Mouse (Mus musculus): Measurements from ENCODE around the gene Cnnm3. TPM values are rescaled to one million over a fixed set of nuclear protein-coding genes. Genes with fewer than 3 reads are reported as not detected.

The Cnnm3 gene
- polyA plus RNA-seq, 1 experiment from 2014 or later, result 3.6 TPM

DNA sequence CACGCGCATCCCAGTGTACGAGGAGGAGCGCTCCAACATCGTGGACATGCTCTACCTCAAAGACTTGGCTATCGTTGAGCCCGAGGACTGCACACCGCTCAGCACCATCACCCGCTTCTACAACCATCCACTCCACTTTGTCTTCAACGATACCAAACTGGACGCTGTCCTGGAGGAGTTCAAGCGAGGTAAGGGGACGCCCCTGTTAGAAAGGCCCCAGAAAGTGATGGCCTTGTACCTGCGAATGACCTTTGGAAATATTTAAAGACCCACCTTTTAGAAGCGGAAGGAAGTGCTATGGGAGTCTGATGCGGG is 1.3 kb downstream of the Cnnm3 start:
- peak overlapping the region; percentile 96 for H3K4me3 ChIP-seq
- no peak for DNase-seq (ENCODE audit: low spot score)
- peaks cover 25% of the 10 kb centered on the region for H3K4me1 ChIP-seq
- no peaks in the 10 kb centered on the region for H3K9me3 ChIP-seq
- peak overlapping the region; percentile 95 for H3K27ac ChIP-seq (replicated peaks)
- under 1% methylated on average over 16 of the region's 16 CpGs for WGBS
- peaks cover 37% of the 10 kb centered on the region for H3K36me3 ChIP-seq (replicated peaks)
- H3K27me3 ChIP-seq (replicated peaks; ENCODE audit: low read depth, poor library complexity, severe bottlenecking), result no peaks in the 10 kb centered on the region

GRCm38 (mm10) chr1:36513310-36513709 is 1.6 kb downstream of the Cnnm3 start:
- Histone ChIP-seq H3K36me3 (replicated peaks) (peaks cover 39% of the 10 kb centered on the region), H3K9me3 (no peaks in the 10 kb centered on the region), H3K4me3 (peak overlapping the region; percentile 96), H3K4me1 (peaks cover 25% of the 10 kb centered on the region), H3K27me3 (replicated peaks; ENCODE audit: low read depth, poor library complexity, severe bottlenecking) (no peaks in the 10 kb centered on the region), H3K27ac (replicated peaks) (no peak overlapping the region)
- WGBS, result 10% methylated on average over 1 of the region's 1 CpGs
- DNase-seq (ENCODE audit: low spot score), result no peak

DNA sequence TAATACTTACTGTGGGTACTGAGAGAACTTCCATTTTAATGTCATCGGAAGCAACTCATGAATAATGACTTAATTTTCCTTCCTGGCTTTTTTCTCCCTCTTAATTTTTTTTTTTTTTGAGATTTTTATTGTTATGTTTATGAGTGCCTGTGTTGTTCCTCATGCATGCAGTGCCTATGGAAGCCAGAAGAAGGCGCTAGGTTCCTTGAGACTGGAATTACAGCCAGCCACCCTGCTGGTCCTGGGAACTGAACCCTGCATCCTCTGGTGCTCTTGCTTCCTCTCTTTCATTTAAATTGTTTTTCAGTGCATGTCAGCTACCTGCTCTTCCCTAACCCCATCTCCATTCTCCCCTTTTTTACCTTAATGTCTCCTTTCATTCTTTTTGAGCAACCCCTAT is 2.1 kb downstream of the Cnnm3 start:
- Histone ChIP-seq H3K27me3 (replicated peaks; ENCODE audit: low read depth, poor library complexity, severe bottlenecking) (no peaks in the 10 kb centered on the region), H3K4me3 (peak overlapping the region; percentile 96), H3K9me3 (no peaks in the 10 kb centered on the region), H3K36me3 (replicated peaks) (peaks cover 43% of the 10 kb centered on the region), H3K27ac (replicated peaks) (no peak overlapping the region), H3K4me1 (peaks cover 25% of the 10 kb centered on the region)
- 52% methylated on average over 2 of the region's 2 CpGs for WGBS
- DNase-seq (ENCODE audit: low spot score), result peak; percentile 40

- no peaks in the 10 kb centered on the region for H3K9me3 ChIP-seq
- WGBS, result 82% methylated on average over 3 of the region's 3 CpGs
- no peak for DNase-seq (ENCODE audit: low spot score)
- no peak overlapping the region for H3K27ac ChIP-seq (replicated peaks)
- no peak overlapping the region for H3K4me3 ChIP-seq
- H3K4me1 ChIP-seq, result peaks cover 19% of the 10 kb centered on the region
- no peaks in the 10 kb centered on the region for H3K27me3 ChIP-seq (replicated peaks; ENCODE audit: low read depth, poor library complexity, severe bottlenecking)
- peaks cover 88% of the 10 kb centered on the region for H3K36me3 ChIP-seq (replicated peaks)
These were observed 6.6 kb downstream of the Cnnm3 start for GRCm38 (mm10) chr1:36518259-36518658.

DNA sequence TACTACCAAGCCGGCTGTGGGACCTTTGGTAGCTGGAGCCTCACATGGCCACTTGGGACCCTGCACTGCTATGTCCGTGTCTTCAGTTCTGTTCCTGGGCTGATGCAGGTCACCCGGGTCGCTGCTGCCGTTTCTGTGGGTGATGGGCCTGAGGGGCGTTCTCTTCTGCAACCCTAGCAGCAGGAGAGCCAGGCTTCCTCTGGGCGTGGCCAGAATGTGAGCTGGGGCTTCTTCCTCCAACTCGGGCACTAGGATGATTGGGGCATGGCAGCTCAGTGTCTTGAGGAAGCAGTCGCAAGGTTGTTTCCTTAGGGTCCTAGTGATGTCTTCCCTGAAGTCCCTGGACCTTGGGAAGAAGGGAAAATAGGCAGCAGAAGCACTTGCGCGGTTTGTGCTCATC is 8.0 kb downstream of the Cnnm3 start:
- Histone ChIP-seq H3K4me1 (peaks cover 6% of the 10 kb centered on the region), H3K27ac (replicated peaks) (no peak overlapping the region), H3K9me3 (no peaks in the 10 kb centered on the region), H3K36me3 (replicated peaks) (peaks cover 95% of the 10 kb centered on the region), H3K27me3 (replicated peaks; ENCODE audit: low read depth, poor library complexity, severe bottlenecking) (no peaks in the 10 kb centered on the region), H3K4me3 (no peak overlapping the region)
- DNase-seq (ENCODE audit: low spot score), result no peak
- 84% methylated on average over 11 of the region's 11 CpGs for WGBS

DNA sequence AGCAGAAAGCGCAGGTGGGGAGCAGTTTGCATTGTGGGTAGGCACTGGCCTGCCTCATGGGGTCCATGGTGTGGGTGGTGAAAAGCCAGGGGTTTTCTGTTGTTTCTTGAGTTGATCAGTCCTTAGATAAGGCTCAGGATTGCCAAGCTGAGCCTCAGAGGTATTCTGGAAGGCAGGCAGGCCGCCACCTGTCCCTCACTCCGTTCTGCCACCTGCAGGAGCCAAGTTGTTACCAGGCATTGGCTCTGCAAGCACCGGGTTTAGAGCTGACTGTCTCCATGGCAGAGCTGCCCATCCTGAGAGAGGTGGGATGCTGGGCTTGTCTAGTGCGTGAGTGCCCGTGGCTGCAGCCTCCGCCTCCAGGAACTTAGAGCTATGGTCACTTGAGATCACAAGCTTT is 10.5 kb downstream of the Cnnm3 start:
- Histone ChIP-seq H3K36me3 (replicated peaks) (peaks cover 100% of the 10 kb centered on the region), H3K27ac (replicated peaks) (no peak overlapping the region), H3K27me3 (replicated peaks; ENCODE audit: low read depth, poor library complexity, severe bottlenecking) (no peaks in the 10 kb centered on the region), H3K4me3 (no peak overlapping the region), H3K9me3 (no peaks in the 10 kb centered on the region), H3K4me1 (no peaks in the 10 kb centered on the region)
- DNase-seq (ENCODE audit: low spot score), result no peak
- 92% methylated on average over 7 of the region's 7 CpGs for WGBS

DNA sequence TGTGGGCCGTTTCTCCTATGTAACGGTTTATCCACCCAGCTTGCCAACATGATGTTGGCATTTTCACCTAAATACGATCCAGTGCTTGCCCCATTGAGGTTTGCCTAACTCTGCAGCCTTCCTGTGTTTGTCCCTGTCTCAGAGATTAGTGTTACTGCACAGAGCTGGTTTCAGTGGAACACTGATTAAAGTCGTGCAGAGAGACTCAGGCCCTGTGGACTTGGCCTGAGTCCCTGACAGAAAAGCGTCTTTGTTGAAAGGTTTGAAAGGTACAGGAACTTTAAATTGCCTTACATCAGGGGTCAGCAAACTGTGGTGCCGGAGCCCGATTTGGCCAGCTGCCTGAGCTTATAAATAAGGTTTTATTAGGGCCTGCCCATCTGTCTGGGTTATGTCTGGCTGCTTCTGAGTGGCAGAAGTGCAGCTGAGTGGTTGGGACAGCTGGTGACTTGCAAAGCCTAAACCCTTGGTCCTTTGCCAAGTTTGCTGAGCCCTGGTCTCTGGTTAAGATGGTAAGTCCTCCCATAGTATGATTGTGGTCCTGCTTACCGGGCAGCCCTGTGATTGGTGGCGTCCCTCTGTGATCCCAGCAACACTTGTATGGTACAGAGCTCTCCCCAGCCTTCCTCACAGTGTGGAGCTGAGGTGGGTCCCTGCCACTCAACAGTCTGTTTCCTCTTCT is 11.8 kb downstream of the Cnnm3 start:
- H3K36me3 ChIP-seq (replicated peaks), result peaks cover 94% of the 10 kb centered on the region
- WGBS, result 91% methylated on average over 9 of the region's 9 CpGs
- no peak overlapping the region for H3K27ac ChIP-seq (replicated peaks)
- no peaks in the 10 kb centered on the region for H3K9me3 ChIP-seq
- H3K4me1 ChIP-seq, result no peaks in the 10 kb centered on the region
- H3K27me3 ChIP-seq (replicated peaks; ENCODE audit: low read depth, poor library complexity, severe bottlenecking), result no peaks in the 10 kb centered on the region
- H3K4me3 ChIP-seq, result no peak overlapping the region
- DNase-seq (ENCODE audit: low spot score), result no peak

GRCm38 (mm10) chr1:36524058-36524457 is 12.4 kb downstream of the Cnnm3 start:
- no peak for DNase-seq (ENCODE audit: low spot score)
- 89% methylated on average over 5 of the region's 5 CpGs for WGBS
- no peak overlapping the region for H3K4me3 ChIP-seq
- no peaks in the 10 kb centered on the region for H3K9me3 ChIP-seq
- H3K4me1 ChIP-seq, result no peaks in the 10 kb centered on the region
- H3K27me3 ChIP-seq (replicated peaks; ENCODE audit: low read depth, poor library complexity, severe bottlenecking), result no peaks in the 10 kb centered on the region
- H3K27ac ChIP-seq (replicated peaks), result no peak overlapping the region
- peaks cover 91% of the 10 kb centered on the region for H3K36me3 ChIP-seq (replicated peaks)

DNA sequence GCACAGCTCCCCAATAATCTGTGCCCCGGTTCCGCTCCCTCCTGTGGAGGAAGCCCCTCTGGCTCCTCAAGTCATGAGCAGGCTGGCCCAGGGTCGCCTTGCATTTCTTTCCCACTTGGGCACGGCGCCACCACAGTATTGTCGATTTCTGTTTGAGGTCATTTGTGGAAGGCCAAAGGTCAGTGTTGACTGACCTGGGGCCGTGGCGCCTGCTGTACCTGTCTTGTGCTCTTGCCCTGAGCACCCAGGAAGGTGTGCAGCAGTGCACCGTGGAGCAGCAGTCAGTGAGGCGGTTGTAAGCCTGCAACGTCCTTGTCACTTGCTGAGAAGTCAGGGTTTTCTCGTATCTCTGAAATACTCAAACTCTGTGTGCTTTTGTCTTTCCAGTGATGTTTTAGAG is 14.1 kb downstream of the Cnnm3 start:
- 90% methylated on average over 12 of the region's 12 CpGs for WGBS
- H3K36me3 ChIP-seq (replicated peaks), result peaks cover 78% of the 10 kb centered on the region
- no peaks in the 10 kb centered on the region for H3K4me1 ChIP-seq
- no peak for DNase-seq (ENCODE audit: low spot score)
- H3K4me3 ChIP-seq, result no peak overlapping the region
- no peaks in the 10 kb centered on the region for H3K27me3 ChIP-seq (replicated peaks; ENCODE audit: low read depth, poor library complexity, severe bottlenecking)
- no peaks in the 10 kb centered on the region for H3K9me3 ChIP-seq
- no peak overlapping the region for H3K27ac ChIP-seq (replicated peaks)

DNA sequence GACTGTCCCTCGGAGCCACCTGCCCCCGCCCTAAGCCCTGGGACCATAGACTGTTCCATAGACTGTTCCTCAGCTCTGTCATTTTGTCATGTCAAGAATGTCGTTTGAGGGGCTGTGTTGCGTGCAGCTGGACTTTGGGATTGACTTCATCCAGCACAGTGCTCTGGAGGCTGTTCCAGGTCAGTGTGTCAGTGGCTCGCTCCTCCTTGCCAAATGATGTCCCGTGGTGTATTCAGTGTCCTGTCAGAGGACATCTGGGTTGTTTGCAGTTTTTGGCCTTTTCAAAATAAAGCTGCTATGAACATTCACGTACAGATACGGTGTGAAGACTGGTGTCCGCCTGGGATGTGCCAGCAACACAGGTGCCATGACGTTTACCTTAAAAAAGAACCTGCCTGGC is 15.2 kb downstream of the Cnnm3 start:
- peaks cover 78% of the 10 kb centered on the region for H3K36me3 ChIP-seq (replicated peaks)

DNA sequence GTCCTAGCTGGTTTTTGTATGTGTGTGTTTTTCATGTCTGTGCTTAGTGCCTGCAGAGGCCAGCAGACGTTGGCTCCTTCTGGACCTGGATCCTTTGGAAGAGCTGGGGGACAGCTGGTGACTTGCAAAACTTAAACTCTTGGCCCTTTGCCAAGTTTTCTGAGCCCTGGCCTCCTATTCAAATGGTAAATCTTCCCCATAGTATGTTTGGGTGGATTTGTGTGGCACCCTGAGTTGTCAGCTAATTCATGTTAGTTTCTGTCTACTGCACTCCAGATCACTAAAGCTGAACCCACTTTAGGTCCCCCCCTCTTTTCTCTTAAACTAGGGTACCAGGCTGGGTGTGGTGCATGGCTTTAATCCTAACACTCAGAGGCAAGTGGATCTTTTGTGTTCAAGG is 16.7 kb downstream of the Cnnm3 start:
- H3K4me3 ChIP-seq, result no peak overlapping the region
- no peak for DNase-seq (ENCODE audit: low spot score)

More for the DNA sequence above, 15.2 kb downstream of the Cnnm3 start:
- H3K27me3 ChIP-seq (replicated peaks; ENCODE audit: low read depth, poor library complexity, severe bottlenecking), result no peaks in the 10 kb centered on the region
- H3K9me3 ChIP-seq, result no peaks in the 10 kb centered on the region
- H3K4me1 ChIP-seq, result no peaks in the 10 kb centered on the region
- H3K27ac ChIP-seq (replicated peaks), result no peak overlapping the region
- WGBS, result 90% methylated on average over 10 of the region's 10 CpGs
- no peak overlapping the region for H3K4me3 ChIP-seq
- DNase-seq (ENCODE audit: low spot score), result no peak

DNA sequence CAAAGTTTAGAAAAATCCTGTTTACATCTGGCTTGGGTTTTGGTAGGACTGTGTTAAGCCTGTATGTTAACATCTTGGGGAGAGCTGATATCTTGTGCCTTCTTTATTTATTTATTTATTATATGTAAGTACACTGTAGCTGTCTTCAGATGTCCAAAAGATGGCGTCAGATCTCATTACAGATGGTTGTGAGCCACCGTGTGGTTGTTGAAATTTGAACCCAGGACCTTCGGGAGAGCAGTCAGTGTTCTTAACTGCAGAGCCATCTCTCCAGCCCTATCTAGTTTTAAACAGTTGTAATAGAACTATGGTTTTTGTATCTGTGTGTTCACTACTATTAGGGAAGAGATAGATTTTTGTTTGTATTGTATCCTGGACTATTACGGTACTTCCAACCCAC is 17.6 kb downstream of the Cnnm3 start:
- no peak overlapping the region for H3K4me3 ChIP-seq
- 86% methylated on average over 4 of the region's 4 CpGs for WGBS
- H3K27me3 ChIP-seq (replicated peaks; ENCODE audit: low read depth, poor library complexity, severe bottlenecking), result no peaks in the 10 kb centered on the region
- no peak for DNase-seq (ENCODE audit: low spot score)
- peaks cover 12% of the 10 kb centered on the region for H3K4me1 ChIP-seq
- peaks cover 56% of the 10 kb centered on the region for H3K36me3 ChIP-seq (replicated peaks)
- no peak overlapping the region for H3K27ac ChIP-seq (replicated peaks)
- no peaks in the 10 kb centered on the region for H3K9me3 ChIP-seq

More for the DNA sequence above, 16.7 kb downstream of the Cnnm3 start:
- Histone ChIP-seq H3K27me3 (replicated peaks; ENCODE audit: low read depth, poor library complexity, severe bottlenecking) (no peaks in the 10 kb centered on the region), H3K36me3 (replicated peaks) (peaks cover 66% of the 10 kb centered on the region), H3K27ac (replicated peaks) (no peak overlapping the region), H3K4me1 (0 out of 2 replicates have a peak, but pooled peaks cover 4% of the 10 kb centered on the region), H3K9me3 (no peaks in the 10 kb centered on the region)
- WGBS, result 72% methylated on average over 1 of the region's 1 CpGs

GRCm38 (mm10) chr1:36529875-36530274 is 18.2 kb downstream of the Cnnm3 start:
- Histone ChIP-seq H3K4me1 (peaks cover 12% of the 10 kb centered on the region), H3K36me3 (replicated peaks) (peaks cover 50% of the 10 kb centered on the region), H3K4me3 (no peak overlapping the region), H3K27ac (replicated peaks) (no peak overlapping the region), H3K27me3 (replicated peaks; ENCODE audit: low read depth, poor library complexity, severe bottlenecking) (no peaks in the 10 kb centered on the region), H3K9me3 (no peaks in the 10 kb centered on the region)
- DNase-seq (ENCODE audit: low spot score), result no peak
- WGBS, result 92% methylated on average over 4 of the region's 4 CpGs

Data from embryonic facial prominence, embryonic 10.5 days (tissue).